In the genomic region with DNA sequence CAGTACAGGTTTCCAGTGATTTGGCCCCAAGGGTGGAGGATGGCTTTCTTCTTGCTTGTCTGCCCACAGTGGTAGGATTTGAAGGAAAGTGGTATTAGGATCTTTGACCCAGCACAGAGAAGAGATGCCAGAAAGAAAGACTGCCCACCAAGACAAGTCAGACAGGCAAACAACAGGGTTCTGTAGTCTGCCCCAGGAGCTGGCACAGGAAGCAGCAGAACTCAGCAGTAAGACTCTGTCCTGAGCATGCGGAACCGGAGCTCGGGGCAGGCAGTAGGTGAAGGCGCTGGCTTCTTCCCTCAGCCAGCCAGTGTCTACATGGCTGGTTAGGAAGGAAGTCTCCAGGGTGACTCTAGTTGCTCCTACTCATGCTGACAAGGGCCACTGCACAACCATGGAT, we compare ENCODE assay signal across 18 mouse cellular contexts.
DNase-seq lines count a peak whose midpoint lies in the region; ATAC-seq lines count a peak whose summit lies in the region.
"Had no signal": no experiment of that assay in that cellular context is flagged by ENCODE, and none has a peak within 500 bp of the region (broad histone marks: within the 10 kb centered on the region; RNA-seq: fewer than 3 reads in every experiment).

No protein-coding gene starts in this region.

- DNase-seq in cerebellum, adult 11 months = peak; percentile 44
- peak; percentile 31 for DNase-seq in left cerebral cortex, postnatal 4 days
- no peak for DNase-seq in left cerebral cortex, postnatal 14 days (ENCODE audit: low spot score in 2 of 2)
- DNase-seq in cerebellum, postnatal 10 days = peak; percentile 72 to 85
- DNase-seq in adrenal gland, postnatal 36 days = no peak
- DNase-seq in c-Kit-positive CD71-positive TER-119-positive erythroid progenitor cells, embryonic 14.5 days (ENCODE audit: low spot score) = no peak
- DNase-seq: adrenal gland, postnatal 10 days; B cell, adult 2 months; forebrain, postnatal 0 days; gastrocnemius, postnatal 14 days; heart, postnatal 14 days; kidney, adult 18-20 months had no signal

- ATAC-seq in cerebellum, adult (ENCODE audit: insufficient number of reproducible peaks, low FRiP score, low TSS enrichment) = no peak
- no peak for ATAC-seq in megakaryocyte-erythroid progenitor cell, adult 5-6 weeks (replicated peaks; ENCODE audit: low FRiP score, low TSS enrichment, poor library complexity, severe bottlenecking)
- ATAC-seq: CD4-positive, CD25-positive, alpha-beta regulatory T cell, adult 4 months; forebrain, embryonic 13.5 days; forebrain, postnatal 0 days; hindbrain, postnatal 0 days; intestine, embryonic 15.5 days had no signal

- intact Hi-C loops in left cerebral cortex, postnatal 4 days (cut with DNase I) = no loop called here
- intact Hi-C loops in left cerebral cortex, postnatal 14 days (cut with DNase I) = no loop called here

Comparison
In these comparisons a context has a peak if more than half of its experiments do, and no peak if none do; other contexts are left out.
1. DNase-seq: peak in cerebellum, adult 11 months (single experiment), left cerebral cortex, postnatal 4 days (single experiment) and cerebellum, postnatal 10 days (2 of 2); none in left cerebral cortex, postnatal 14 days (0 of 2), adrenal gland, postnatal 36 days (0 of 2) and c-Kit-positive CD71-positive TER-119-positive erythroid progenitor cells, embryonic 14.5 days (single experiment).